Mouse (Mus musculus) stomach, embryonic 16.5 days (tissue): ENCODE measurements around the gene Alpk1. TPM values are rescaled to one million over a fixed set of nuclear protein-coding genes. Genes with fewer than 3 reads are reported as not detected.

Source experiments
- ATAC-seq: fragments of 200-750 bp; cut with Nextera tagmentation; 2 replicates; pipeline ENCODE4 v1.8.0; 2017; ENCODE audit warnings: moderate number of reproducible peaks, moderate TSS enrichment; ENCODE audit not compliant: insufficient read depth, low FRiP score
- H3K27ac ChIP-seq: fragments of 300-500 bp; sonication (generic); 2 replicates; pipeline ENCODE4 v1.5.1; 2014; ENCODE audit warnings: low read length
- H3K27me3 ChIP-seq: fragments of 300-500 bp; sonication (generic); 2 replicates; pipeline ENCODE4 v1.6.1; 2014; ENCODE audit warnings: low read length, control low read depth, mixed read lengths; ENCODE audit not compliant: control insufficient read depth, insufficient read depth
- H3K36me3 ChIP-seq: fragments of 300-500 bp; sonication (generic); 2 replicates; pipeline ENCODE4 v1.6.1; 2014; ENCODE audit warnings: low read length; ENCODE audit not compliant: control insufficient read depth, insufficient read depth
- H3K4me1 ChIP-seq: fragments of 300-500 bp; sonication (generic); 2 replicates; pipeline ENCODE4 v1.6.1; 2014; ENCODE audit warnings: low read length, control low read depth, mixed read lengths; ENCODE audit not compliant: control insufficient read depth, insufficient read depth
- H3K4me2 ChIP-seq: fragments of 300-500 bp; sonication (generic); 2 replicates; pipeline ENCODE4 v1.6.1; 2014; ENCODE audit warnings: low read depth, low read length, mixed read lengths
- H3K4me3 ChIP-seq: fragments of 300-500 bp; sonication (generic); replicated peaks from 2 replicates; pipeline ENCODE4 v1.5.1; 2014; ENCODE audit warnings: mild to moderate bottlenecking, low read length
- H3K9ac ChIP-seq: fragments of 300-500 bp; sonication (generic); 2 replicates; pipeline ENCODE4 v1.6.1; 2014; ENCODE audit warnings: low read length
- H3K9me3 ChIP-seq: fragments of 300-500 bp; sonication (generic); replicated peaks from 2 replicates; pipeline ENCODE4 v1.6.1; 2016; ENCODE audit warnings: low read length, control low read depth; ENCODE audit not compliant: control insufficient read depth
- WGBS: fragments of 180-500 bp; shearing (Covaris S2); extraction: QIAGEN DNeasy Blood & Tissue Kit; methylation state at CpG from one replicate; pipeline ENCODE4 v1.1.7; 2014; 5-methylcytosine and 5-hydroxymethylcytosine counted together
- polyA plus RNA-seq: library from polyadenylated mRNA; unstranded; fragments of >200 nt; fragmentation: Nextera tagmentation; extraction: Ambion mirVana; gene quantifications from 2 replicates; pipeline ENCODE4 v1.2.1, GENCODE M21; 2015

Gene Alpk1
- polyA plus RNA-seq, 1 experiment from 2014 or later = 4.3 TPM

- no peaks in the 10 kb centered on the region for H3K9me3 ChIP-seq
- no peak overlapping the region for H3K4me2 ChIP-seq
- peaks cover 79% of the 10 kb centered on the region for H3K27me3 ChIP-seq
- WGBS = 5% methylated on average over 17 of the region's 17 CpGs
- H3K27ac ChIP-seq = no peak overlapping the region
- no peaks in the 10 kb centered on the region for H3K36me3 ChIP-seq
- H3K9ac ChIP-seq = no peak overlapping the region
- no peak overlapping the region for H3K4me3 ChIP-seq
- ATAC-seq = no peak
- peaks cover 26% of the 10 kb centered on the region for H3K4me1 ChIP-seq
Observed at GRCm38 (mm10) chr3:127630735-127631372, 149.5 kb downstream of the Alpk1 start.

GRCm38 (mm10) chr3:127630190-127630589 lies 150.1 kb downstream of the Alpk1 start:
- WGBS = 9% methylated on average over 1 of the region's 1 CpGs
- Histone ChIP-seq H3K27me3 (peaks cover 82% of the 10 kb centered on the region), H3K4me1 (peaks cover 30% of the 10 kb centered on the region)

GRCm38 (mm10) chr3:127628311-127629184 lies 151.8 kb downstream of the Alpk1 start:
- ATAC-seq = no peak
- 0 out of 2 replicates have a peak overlapping the region, but pooled peaks have one; percentile 5 for H3K4me3 ChIP-seq
- WGBS = 3% methylated on average over 37 of the region's 37 CpGs

More at GRCm38 (mm10) chr3:127630190-127630589, 150.1 kb downstream of the Alpk1 start:
- Histone ChIP-seq H3K36me3 (no peaks in the 10 kb centered on the region), H3K4me3 (no peak overlapping the region), H3K9me3 (no peaks in the 10 kb centered on the region), H3K27ac (no peak overlapping the region), H3K9ac (no peak overlapping the region), H3K4me2 (no peak overlapping the region)
- no peak for ATAC-seq

GRCm38 (mm10) chr3:127627956-127628310 lies 152.4 kb downstream of the Alpk1 start:
- H3K4me2 ChIP-seq = no peak overlapping the region
- H3K4me3 ChIP-seq = 0 out of 2 replicates have a peak overlapping the region, but pooled peaks have one; percentile 5
- no peak overlapping the region for H3K27ac ChIP-seq
- 2% methylated on average over 9 of the region's 9 CpGs for WGBS
- peaks cover 14% of the 10 kb centered on the region for H3K4me1 ChIP-seq
- no peak for ATAC-seq
- no peak overlapping the region for H3K9ac ChIP-seq
- peaks cover 71% of the 10 kb centered on the region for H3K27me3 ChIP-seq
- no peaks in the 10 kb centered on the region for H3K36me3 ChIP-seq
- H3K9me3 ChIP-seq = no peaks in the 10 kb centered on the region

More at GRCm38 (mm10) chr3:127628311-127629184, 151.8 kb downstream of the Alpk1 start:
- Histone ChIP-seq H3K4me1 (peaks cover 20% of the 10 kb centered on the region), H3K9ac (no peak overlapping the region), H3K27me3 (peaks cover 78% of the 10 kb centered on the region), H3K27ac (no peak overlapping the region), H3K9me3 (no peaks in the 10 kb centered on the region), H3K4me2 (no peak overlapping the region), H3K36me3 (no peaks in the 10 kb centered on the region)

- H3K36me3 ChIP-seq = no peaks in the 10 kb centered on the region
- H3K9ac ChIP-seq = no peak overlapping the region
- no peak overlapping the region for H3K4me3 ChIP-seq
- peaks cover 8% of the 10 kb centered on the region for H3K4me1 ChIP-seq
- H3K9me3 ChIP-seq = no peaks in the 10 kb centered on the region
- WGBS = 3% methylated on average over 28 of the region's 28 CpGs
- no peak for ATAC-seq
- H3K27me3 ChIP-seq = peaks cover 66% of the 10 kb centered on the region
- no peak overlapping the region for H3K27ac ChIP-seq
- H3K4me2 ChIP-seq = no peak overlapping the region
Observed at GRCm38 (mm10) chr3:127627151-127627955, 153.0 kb downstream of the Alpk1 start.

GRCm38 (mm10) chr3:127626524-127626923 lies 153.8 kb downstream of the Alpk1 start:
- no peak overlapping the region for H3K27ac ChIP-seq
- H3K4me3 ChIP-seq = no peak overlapping the region
- no peak for ATAC-seq
- 9% methylated on average over 3 of the region's 3 CpGs for WGBS
- peaks cover 4% of the 10 kb centered on the region; the same call in 1 of the 2 replicates for H3K4me1 ChIP-seq
- H3K36me3 ChIP-seq = no peaks in the 10 kb centered on the region
- H3K27me3 ChIP-seq = peaks cover 57% of the 10 kb centered on the region
- H3K4me2 ChIP-seq = no peak overlapping the region
- no peak overlapping the region for H3K9ac ChIP-seq
- no peaks in the 10 kb centered on the region for H3K9me3 ChIP-seq

GRCm38 (mm10) chr3:127625701-127626399 lies 154.5 kb downstream of the Alpk1 start:
- H3K4me1 ChIP-seq = peaks cover 4% of the 10 kb centered on the region; the same call in 1 of the 2 replicates
- peak overlapping the region; percentile 46 for H3K4me3 ChIP-seq
- H3K27me3 ChIP-seq = peaks cover 51% of the 10 kb centered on the region
- H3K27ac ChIP-seq = no peak overlapping the region
- no peak for ATAC-seq
- WGBS = 2% methylated on average over 28 of the region's 28 CpGs
- H3K9ac ChIP-seq = no peak overlapping the region
- H3K36me3 ChIP-seq = no peaks in the 10 kb centered on the region
- H3K9me3 ChIP-seq = no peaks in the 10 kb centered on the region
- peak overlapping the region; percentile 76 for H3K4me2 ChIP-seq

- Histone ChIP-seq H3K36me3 (no peaks in the 10 kb centered on the region), H3K27me3 (peaks cover 46% of the 10 kb centered on the region), H3K4me1 (peaks cover 4% of the 10 kb centered on the region; the same call in 1 of the 2 replicates), H3K4me2 (peak overlapping the region; percentile 76), H3K27ac (no peak overlapping the region), H3K9me3 (no peaks in the 10 kb centered on the region), H3K4me3 (peak overlapping the region; percentile 46), H3K9ac (no peak overlapping the region)
- under 1% methylated on average over 36 of the region's 36 CpGs for WGBS
- ATAC-seq = peak; percentile 53; the same call in 1 of the 2 replicates
Observed at GRCm38 (mm10) chr3:127625296-127625695, 155.0 kb downstream of the Alpk1 start.
